Mouse (Mus musculus) thymus, postnatal 0 days (tissue): ENCODE data around the gene Bcl7b. TPM values are rescaled to one million over a fixed set of nuclear protein-coding genes. Genes with fewer than 3 reads are reported as not detected.

Experiments used
- DNase-seq: peaks from one replicate; pipeline ENCODE4 v3.0.0-alpha.2; 2015; ENCODE audit warnings: low spot score
- polyA plus RNA-seq: library from polyadenylated mRNA; unstranded; fragments of >200 nt; fragmentation: Nextera tagmentation; extraction: Ambion mirVana; gene quantifications from 2 replicates; pipeline ENCODE4 v1.2.1, GENCODE M21; 2015

Gene Bcl7b
- polyA plus RNA-seq, 1 experiment from 2014 or later, result 99.0 TPM

DNA sequence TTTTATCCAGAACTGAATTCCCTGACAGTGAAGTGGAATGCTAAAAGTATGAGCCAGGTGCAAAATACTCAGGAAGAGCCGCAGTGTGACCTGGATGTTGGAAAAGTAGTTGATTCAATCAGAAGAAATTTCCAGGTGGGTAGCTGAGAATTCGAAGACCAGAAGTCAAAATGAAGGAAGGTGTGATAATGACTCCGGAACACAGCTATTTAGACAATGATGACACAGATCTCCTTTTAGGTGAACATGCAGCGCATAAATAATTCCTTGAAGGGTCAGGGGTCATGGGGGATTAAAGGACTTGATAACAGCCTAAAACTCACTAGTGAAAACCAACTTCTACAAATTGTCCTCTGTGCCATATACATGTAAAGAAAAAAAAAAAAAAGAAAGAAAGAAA, 614 bp upstream of the Bcl7b start:
- no peak for DNase-seq

DNA sequence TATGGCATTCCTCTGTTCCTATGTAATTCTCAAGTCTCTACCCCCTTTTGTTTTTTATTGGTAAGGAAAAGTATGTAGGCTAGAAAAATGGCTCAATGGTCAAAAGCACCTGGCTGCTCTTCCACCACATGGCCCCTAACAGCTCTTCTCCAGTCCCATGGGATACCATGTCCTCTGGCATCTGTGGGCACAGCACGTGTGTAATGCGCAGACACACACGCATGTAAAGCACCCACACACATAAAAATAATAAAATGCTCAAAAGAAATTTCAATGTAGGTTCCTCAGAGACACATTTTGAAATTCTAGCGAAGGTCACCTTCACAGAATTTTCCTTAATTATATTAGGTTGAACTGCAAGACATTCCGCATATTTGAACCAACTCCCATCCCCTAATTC, 1.4 kb downstream of the Bcl7b start:
- DNase-seq, result no peak

DNA sequence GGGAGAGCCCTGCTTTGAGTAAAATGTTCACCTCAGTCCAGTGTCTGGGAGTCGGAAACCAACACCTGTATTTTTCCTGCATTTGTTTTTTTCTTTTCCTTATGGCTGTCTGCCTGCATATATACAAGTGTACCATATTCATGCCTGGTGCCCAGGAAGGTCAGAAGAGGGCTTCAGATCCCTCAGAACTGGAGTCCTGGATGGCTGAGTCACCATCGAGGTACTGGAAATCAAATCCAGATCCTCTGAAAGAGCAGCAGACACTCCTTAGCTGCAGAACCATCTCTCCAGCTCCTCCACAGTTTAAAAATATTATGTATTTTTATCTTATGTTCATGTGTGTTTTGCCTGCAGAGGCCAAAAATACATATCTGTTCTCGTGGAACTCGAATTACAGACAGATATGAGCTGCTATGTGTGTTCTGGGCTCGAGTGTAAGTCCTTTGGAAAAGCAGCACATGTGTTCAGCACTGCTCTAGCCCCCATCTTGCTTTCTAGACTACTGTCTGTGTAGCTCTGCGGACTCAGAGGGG, 3.7 kb downstream of the Bcl7b start:
- DNase-seq, result no peak

GRCm38 (mm10) chr5:135172986-135173385, 4.9 kb downstream of the Bcl7b start:
- DNase-seq, result no peak

- DNase-seq, result no peak
Measured at GRCm38 (mm10) chr5:135175086-135175485, 7.0 kb downstream of the Bcl7b start.

- DNase-seq, result no peak
Measured at GRCm38 (mm10) chr5:135178523-135178922, 10.4 kb downstream of the Bcl7b start.

DNA sequence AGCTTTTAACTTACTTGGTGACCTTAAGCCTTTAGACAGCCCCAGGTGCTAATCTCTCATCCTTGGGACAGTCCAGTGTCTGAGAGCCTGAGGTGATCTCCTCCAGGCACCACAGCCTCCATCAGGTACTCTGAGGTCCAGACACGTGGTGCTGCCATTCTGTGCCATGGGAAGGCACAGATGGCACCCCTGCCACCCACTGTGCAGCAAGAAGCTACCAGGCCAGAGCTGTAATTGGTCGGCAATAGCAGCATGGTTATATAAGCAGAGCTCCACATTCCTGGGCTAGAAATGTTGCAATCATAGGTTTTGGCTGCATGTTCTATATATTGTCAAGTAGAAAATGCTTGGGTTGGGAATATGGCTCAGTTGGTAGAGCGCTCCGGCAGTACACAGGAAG, 10.9 kb downstream of the Bcl7b start:
- DNase-seq, result no peak

GRCm38 (mm10) chr5:135179616-135180015, 11.5 kb downstream of the Bcl7b start:
- DNase-seq, result no peak

DNA sequence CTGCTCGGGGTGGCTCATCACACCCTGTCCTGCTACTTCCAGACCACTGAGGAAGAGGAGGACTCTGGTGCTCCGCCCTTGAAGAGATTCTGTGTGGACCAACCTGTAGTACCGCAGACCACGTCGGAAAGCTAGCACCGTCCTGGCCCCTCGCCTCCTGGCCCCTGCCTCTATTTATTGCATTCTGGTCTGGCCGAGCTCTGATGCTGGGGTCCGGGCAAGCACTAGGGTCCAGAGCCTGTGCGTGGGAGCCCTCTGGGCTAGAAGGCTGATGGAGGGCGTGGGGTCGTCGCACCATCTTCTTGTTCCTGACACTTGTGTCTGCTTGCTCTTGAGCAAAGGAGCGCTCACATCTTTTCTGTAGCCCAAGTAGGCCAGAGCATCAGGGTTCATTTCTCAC, 12.7 kb downstream of the Bcl7b start:
- DNase-seq, result no peak

DNA sequence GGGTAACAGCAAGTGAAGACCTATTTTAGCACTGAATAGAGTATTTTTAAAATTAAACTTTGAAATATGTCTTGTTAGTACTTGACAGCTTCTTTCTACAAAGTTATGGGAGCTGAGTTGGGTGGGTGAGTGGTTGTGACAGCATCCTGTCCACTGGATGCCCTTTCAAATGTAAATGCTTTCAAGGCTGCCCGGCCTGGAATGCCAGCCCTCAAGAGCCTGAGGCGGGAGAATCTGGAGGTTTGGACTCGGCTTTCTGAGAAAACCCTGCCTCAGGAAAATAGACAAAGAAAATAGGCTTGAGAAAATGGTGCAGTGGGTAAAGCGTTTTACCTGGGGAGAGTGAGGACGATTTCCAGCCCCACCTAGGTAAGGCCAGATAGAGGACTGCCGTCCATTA, 13.7 kb downstream of the Bcl7b start:
- DNase-seq, result no peak

- no peak for DNase-seq
Measured at GRCm38 (mm10) chr5:135183131-135183861, 15.2 kb downstream of the Bcl7b start.

DNA sequence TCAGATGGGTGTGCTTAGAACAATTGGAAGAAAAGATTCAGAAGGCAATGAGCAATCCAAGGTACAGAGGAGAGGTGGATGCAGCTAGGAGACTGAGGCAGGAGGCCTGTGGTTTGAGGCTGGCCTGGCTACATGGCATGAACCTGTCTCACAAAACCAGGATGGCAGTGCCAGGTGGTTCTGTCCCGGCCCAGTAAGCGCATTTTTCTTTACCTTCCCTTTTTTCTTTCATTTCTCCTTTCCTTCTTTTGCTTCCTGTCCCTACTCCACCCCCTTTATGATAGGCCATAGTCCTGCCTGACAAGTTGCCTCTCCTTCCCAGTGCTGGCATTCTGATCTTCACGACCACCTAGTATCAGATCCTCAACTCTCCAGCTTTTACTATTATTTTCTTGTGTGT, 16.9 kb downstream of the Bcl7b start:
- DNase-seq, result no peak

DNA sequence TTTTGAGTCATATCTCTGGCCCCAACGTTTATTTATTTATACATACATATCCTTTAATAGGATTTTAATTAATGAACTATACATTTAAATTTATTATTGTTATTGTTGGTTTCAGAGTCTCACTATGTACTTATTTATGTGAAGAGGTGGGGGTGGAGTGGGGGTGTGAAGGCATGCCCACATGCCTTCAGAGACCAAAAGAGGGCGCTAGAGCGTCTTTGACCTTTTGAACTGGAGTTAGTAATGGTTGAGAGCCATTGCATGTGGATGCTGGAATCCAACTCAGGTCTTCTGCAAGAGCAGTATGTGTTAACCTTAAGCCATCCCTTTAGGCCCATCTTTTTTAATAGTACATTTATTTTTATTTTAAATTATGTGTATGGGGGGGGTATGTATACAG, 17.5 kb downstream of the Bcl7b start:
- peak; percentile 42 for DNase-seq

- no peak for DNase-seq
Measured at GRCm38 (mm10) chr5:135186231-135186620, 18.1 kb downstream of the Bcl7b start.

- DNase-seq, result peak; percentile 97
Measured at GRCm38 (mm10) chr5:135186621-135187348, 18.7 kb downstream of the Bcl7b start, which contains the start of gene Baz1b. Baz1b (plus strand) TSS chr5:135187264.

DNA sequence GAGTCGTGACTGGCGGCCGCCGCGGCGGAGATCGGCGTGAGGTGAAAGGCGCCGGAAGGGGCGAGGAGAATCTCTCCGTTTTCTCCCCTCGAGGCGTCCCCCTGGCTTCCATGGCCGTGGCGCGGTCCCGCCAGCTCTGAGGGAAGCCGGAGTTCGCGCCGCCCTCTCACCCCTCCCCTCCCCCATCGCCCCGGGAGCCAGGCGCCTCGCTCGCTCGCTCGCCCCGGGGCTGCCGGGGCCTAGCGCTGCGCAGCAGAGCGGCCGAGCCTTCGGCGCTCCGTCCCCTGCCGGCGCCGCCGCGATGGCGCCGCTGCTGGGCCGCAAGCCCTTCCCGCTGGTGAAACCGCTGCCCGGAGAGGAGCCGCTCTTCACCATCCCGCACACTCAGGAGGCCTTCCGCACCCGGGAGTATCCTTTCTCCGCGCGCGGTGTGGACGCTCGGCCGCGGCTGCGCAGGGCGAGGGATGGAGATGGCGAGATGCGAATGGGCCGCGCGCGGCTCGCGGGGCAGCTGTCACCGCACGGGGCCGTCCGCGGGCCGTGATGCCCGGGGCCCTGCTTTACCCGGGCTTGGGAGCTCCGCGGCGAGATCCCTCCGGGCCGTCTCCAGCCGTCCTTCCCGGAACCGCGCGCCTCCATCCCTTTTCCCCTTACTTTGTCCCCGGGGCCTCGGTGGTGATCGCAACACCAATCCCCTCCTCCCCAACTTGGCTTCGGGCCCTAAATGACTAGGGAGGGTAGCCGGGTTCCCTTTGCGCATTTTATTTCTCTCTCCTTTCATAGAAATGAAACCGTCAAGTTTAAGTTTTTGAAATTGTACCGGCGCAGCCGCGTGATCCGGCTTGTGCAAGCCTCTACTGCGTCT, 19.5 kb downstream of the Bcl7b start:
- DNase-seq, result peak; percentile 26

DNA sequence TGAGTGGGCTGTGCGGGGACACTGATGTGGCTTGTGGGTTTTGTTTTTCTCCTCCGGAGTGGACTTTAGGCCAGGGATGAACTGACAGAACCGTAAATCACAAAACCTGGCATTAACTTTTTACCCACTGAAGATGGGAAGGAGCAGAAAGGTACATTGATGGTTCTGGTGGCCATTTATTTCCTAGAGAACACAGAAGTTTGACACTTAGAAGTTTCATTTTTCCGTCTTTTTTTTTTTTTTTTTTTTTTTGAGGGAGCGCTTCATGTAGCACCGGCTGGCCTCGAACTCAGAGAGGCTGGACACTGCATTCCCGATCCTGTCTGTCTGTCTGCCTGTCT, 20.1 kb downstream of the Bcl7b start:
- no peak for DNase-seq

DNA sequence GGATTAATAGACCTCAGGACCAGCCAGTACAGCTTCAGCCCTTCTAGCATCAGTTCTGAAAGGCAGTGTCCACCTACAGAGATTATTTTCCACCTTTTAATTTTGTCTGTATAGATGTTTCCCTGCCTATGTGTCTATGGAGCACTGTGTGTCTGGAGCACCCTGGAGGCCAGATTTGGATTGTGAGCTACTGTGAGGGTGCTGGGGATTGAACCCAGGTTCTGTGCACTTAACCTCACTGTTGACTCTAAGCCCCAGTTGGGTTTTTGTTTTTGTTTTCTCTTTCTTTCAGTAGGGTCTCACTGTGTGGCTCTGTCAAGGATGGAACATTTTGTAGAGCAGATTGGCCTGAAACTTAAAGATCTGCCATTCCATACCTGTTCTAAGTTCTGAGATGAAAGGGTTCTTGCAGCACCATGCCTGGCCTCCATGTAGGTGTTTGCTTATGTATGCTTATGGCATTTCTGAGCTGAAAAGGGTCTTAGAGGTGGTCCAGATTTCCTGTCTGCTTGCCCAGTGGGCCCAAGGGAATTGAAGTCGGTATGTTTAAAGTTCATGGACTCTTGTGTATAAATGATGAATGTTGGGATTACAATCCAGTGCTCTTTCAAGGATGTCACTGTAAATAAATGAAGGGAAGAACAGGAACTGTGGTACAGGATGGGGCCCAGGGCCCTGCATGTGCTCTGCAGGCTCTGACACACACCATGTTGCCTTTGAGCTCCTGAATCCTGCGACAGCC, 21.4 kb downstream of the Bcl7b start:
- no peak for DNase-seq

GRCm38 (mm10) chr5:135191620-135192019, 23.5 kb downstream of the Bcl7b start:
- peak; percentile 76 for DNase-seq

- no peak for DNase-seq
Measured at GRCm38 (mm10) chr5:135192431-135192830, 24.3 kb downstream of the Bcl7b start.

GRCm38 (mm10) chr5:135196367-135196766, 28.3 kb downstream of the Bcl7b start:
- DNase-seq, result no peak
